Comparison of ENCODE assay signal across 25 mouse cellular contexts in the genomic region with DNA sequence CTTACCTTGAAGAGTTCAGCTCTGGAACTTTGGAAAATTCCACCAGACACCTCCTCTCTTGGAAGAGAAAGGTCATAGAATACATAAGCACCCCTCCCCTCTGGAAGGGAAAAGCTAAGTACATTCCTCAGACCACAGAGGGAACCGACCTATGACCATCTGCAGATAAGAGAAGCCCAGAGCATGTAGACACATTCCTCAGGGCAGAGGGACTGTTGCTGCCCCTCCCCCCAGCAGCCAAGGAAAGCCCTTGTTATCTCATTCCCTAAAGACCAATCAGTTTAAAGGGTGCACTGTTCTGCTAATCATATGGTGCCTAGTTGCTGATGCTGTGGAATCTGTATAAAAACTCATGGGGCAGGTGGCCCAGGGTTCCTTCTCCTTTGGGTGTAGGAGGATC.
"Had no signal": no experiment of that assay in that cellular context is flagged by ENCODE, and none has a peak within 500 bp of the region (broad histone marks: within the 10 kb centered on the region; RNA-seq: fewer than 3 reads in every experiment).

No protein-coding gene starts in this region.

- H3K4me3 ChIP-seq: heart, adult 2 months; heart, embryonic 13.5 days; heart, embryonic 15.5 days; hindbrain, embryonic 13.5 days; hindbrain, embryonic 15.5 days; left cerebral cortex, adult 2 months; limb, embryonic 13.5 days; limb, embryonic 15.5 days; liver, embryonic 12.5 days had no signal

- H3K9me3 ChIP-seq: heart, embryonic 13.5 days; heart, embryonic 15.5 days; hindbrain, embryonic 13.5 days; hindbrain, embryonic 15.5 days; limb, embryonic 13.5 days; limb, embryonic 15.5 days; liver, embryonic 12.5 days had no signal

- H3K9ac ChIP-seq: heart, embryonic 13.5 days; heart, embryonic 15.5 days; hindbrain, embryonic 13.5 days; hindbrain, embryonic 15.5 days; limb, embryonic 13.5 days; limb, embryonic 15.5 days; liver, embryonic 12.5 days; liver, embryonic 14.5 days had no signal

- DNase-seq: gastrocnemius, postnatal 14 days; gastrocnemius, postnatal 36 days; heart, adult 11 months; heart, adult 2 months; heart, postnatal 14 days; heart, postnatal 36 days; kidney, adult 11 months; kidney, adult 8-10 months; kidney, postnatal 10 days; kidney, postnatal 25 days; kidney, postnatal 4 days; layer of hippocampus, adult 9-11 months; left cerebral cortex, postnatal 4 days had no signal

- H3K27ac ChIP-seq: heart, adult 2 months; heart, embryonic 13.5 days; heart, embryonic 15.5 days; hindbrain, embryonic 13.5 days; hindbrain, embryonic 15.5 days; hindbrain, postnatal 0 days; left cerebral cortex, adult 2 months; limb, embryonic 13.5 days; limb, embryonic 15.5 days; liver, embryonic 12.5 days; liver, embryonic 14.5 days had no signal

- H3K27me3 ChIP-seq: heart, embryonic 13.5 days; heart, embryonic 15.5 days; hindbrain, embryonic 13.5 days; hindbrain, embryonic 15.5 days; limb, embryonic 13.5 days; limb, embryonic 15.5 days; liver, embryonic 12.5 days had no signal

- H3K36me3 ChIP-seq: heart, embryonic 13.5 days; heart, embryonic 15.5 days; hindbrain, embryonic 13.5 days; hindbrain, embryonic 15.5 days; limb, embryonic 13.5 days; limb, embryonic 15.5 days; liver, embryonic 12.5 days had no signal

- H3K4me1 ChIP-seq: heart, embryonic 13.5 days; heart, embryonic 15.5 days; hindbrain, embryonic 13.5 days; hindbrain, embryonic 15.5 days; limb, embryonic 13.5 days; limb, embryonic 15.5 days; liver, embryonic 12.5 days had no signal

- ATAC-seq: hindbrain, postnatal 0 days; intestine, embryonic 16.5 days; liver, embryonic 12.5 days had no signal

- H3K4me2 ChIP-seq: heart, embryonic 11.5 days; heart, embryonic 13.5 days; heart, embryonic 15.5 days; hindbrain, embryonic 13.5 days; hindbrain, embryonic 15.5 days; limb, embryonic 13.5 days; limb, embryonic 15.5 days; liver, embryonic 12.5 days had no signal
